In the genomic region with DNA sequence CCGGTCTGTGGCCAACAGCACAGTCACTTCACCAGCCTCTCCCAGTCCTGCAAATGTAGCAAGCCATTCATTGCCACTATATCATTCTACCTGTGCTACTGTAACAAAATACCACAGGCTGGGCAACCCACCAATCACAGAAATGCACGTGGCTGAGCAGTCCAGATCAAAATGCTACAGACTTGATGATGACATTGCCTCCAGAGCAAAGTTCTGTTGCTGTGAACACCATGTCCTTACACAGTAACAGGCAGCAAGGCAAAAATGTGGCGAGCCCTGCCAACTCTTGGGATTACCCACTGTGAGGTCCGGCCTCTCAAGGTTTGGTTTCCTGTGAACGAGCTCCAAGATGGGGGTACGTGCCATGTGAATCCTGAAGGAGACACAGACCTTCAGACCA, we compare ENCODE assay signal across 41 mouse cellular contexts. TPM values are rescaled to one million over a fixed set of nuclear protein-coding genes. Genes with fewer than 3 reads are reported as not detected.
"Had no signal": no experiment of that assay in that cellular context is flagged by ENCODE, and none has a peak within 500 bp of the region (broad histone marks: within the 10 kb centered on the region; RNA-seq: fewer than 3 reads in every experiment).

No protein-coding gene starts in this region.

- H3K9me3 ChIP-seq: limb, embryonic 10.5 days; limb, embryonic 12.5 days; limb, embryonic 13.5 days; limb, embryonic 15.5 days; liver, embryonic 13.5 days; liver, embryonic 15.5 days; lung, embryonic 15.5 days; megakaryocyte, embryonic 14.5 days; midbrain, embryonic 10.5 days; midbrain, embryonic 12.5 days; midbrain, embryonic 13.5 days; midbrain, embryonic 15.5 days; neural tube, embryonic 12.5 days had no signal

- H3K27ac ChIP-seq: left cerebral cortex, adult 2 months; limb, embryonic 10.5 days; limb, embryonic 12.5 days; limb, embryonic 13.5 days; limb, embryonic 15.5 days; liver, embryonic 13.5 days; liver, embryonic 14.5 days; liver, embryonic 15.5 days; lung, embryonic 15.5 days; macrophage; midbrain, embryonic 10.5 days; midbrain, embryonic 12.5 days; midbrain, embryonic 13.5 days; midbrain, embryonic 15.5 days; neural tube, embryonic 12.5 days had no signal

- H3K4me3 ChIP-seq: left cerebral cortex, adult 2 months; limb, embryonic 10.5 days; limb, embryonic 12.5 days; limb, embryonic 13.5 days; limb, embryonic 15.5 days; liver, embryonic 13.5 days; liver, embryonic 15.5 days; lung, embryonic 15.5 days; megakaryocyte, embryonic 14.5 days; midbrain, embryonic 10.5 days; midbrain, embryonic 12.5 days; midbrain, embryonic 13.5 days; midbrain, embryonic 15.5 days; myocyte; neural tube, embryonic 12.5 days had no signal

- H3K4me2 ChIP-seq: limb, embryonic 12.5 days; limb, embryonic 13.5 days; limb, embryonic 15.5 days; liver, embryonic 11.5 days; liver, embryonic 13.5 days; liver, embryonic 15.5 days; lung, embryonic 14.5 days; lung, embryonic 15.5 days; midbrain, embryonic 11.5 days; midbrain, embryonic 12.5 days; midbrain, embryonic 13.5 days; midbrain, embryonic 15.5 days; neural tube, embryonic 12.5 days had no signal

- ATAC-seq: lung, postnatal 0 days; midbrain, embryonic 13.5 days; midbrain, embryonic 15.5 days; midbrain, embryonic 16.5 days had no signal

- H3K4me1 ChIP-seq: liver, embryonic 15.5 days had no signal

- DNase-seq: left cerebral cortex, postnatal 4 days; liver, embryonic 13.5 days; lung, adult 18-20 months; lung, adult 2 months; lung, embryonic 14.5 days; lung, postnatal 10 days; lung, postnatal 14 days; lung, postnatal 36 days; lung, postnatal 4 days; midbrain, embryonic 14.5 days had no signal

- H3K27me3 ChIP-seq: limb, embryonic 13.5 days; liver, embryonic 15.5 days; lung, embryonic 15.5 days; midbrain, embryonic 15.5 days had no signal

- H3K9ac ChIP-seq: limb, embryonic 12.5 days; limb, embryonic 13.5 days; limb, embryonic 15.5 days; liver, embryonic 13.5 days; liver, embryonic 14.5 days; liver, embryonic 15.5 days; lung, embryonic 14.5 days; lung, embryonic 15.5 days; midbrain, embryonic 12.5 days; midbrain, embryonic 13.5 days; midbrain, embryonic 15.5 days; neural tube, embryonic 12.5 days had no signal

- H3K36me3 ChIP-seq: limb, embryonic 10.5 days; limb, embryonic 12.5 days; limb, embryonic 13.5 days; limb, embryonic 15.5 days; liver, embryonic 13.5 days; liver, embryonic 15.5 days; lung, embryonic 15.5 days; midbrain, embryonic 10.5 days; midbrain, embryonic 12.5 days; midbrain, embryonic 13.5 days; midbrain, embryonic 15.5 days; neural tube, embryonic 12.5 days had no signal

RNA-seq across cellular contexts. Expression of a gene that starts 19.4 kb away (rescaled TPM):
- total RNA-seq: left cerebral cortex, adult 18-20 months; left cerebral cortex, adult 2 months; left cerebral cortex, postnatal 10 days; left cerebral cortex, postnatal 25 days; left cerebral cortex, postnatal 36 days; left cerebral cortex, postnatal 4 days; megakaryocyte progenitor cell, adult 5-6 weeks; megakaryocyte, adult 5-6 weeks; megakaryocyte-erythroid progenitor cell, adult 5-6 weeks; midbrain, postnatal 0 days; monocyte, adult 5-6 weeks had no signal
- polyA plus RNA-seq: limb, embryonic 10.5 days; limb, embryonic 11.5 days; limb, embryonic 12.5 days; limb, embryonic 13.5 days; limb, embryonic 15.5 days; liver, embryonic 11.5 days; liver, embryonic 13.5 days; liver, embryonic 15.5 days; lung, embryonic 14.5 days; lung, embryonic 15.5 days; macrophage; midbrain, embryonic 11.5 days; midbrain, embryonic 13.5 days; midbrain, embryonic 14.5 days; myocyte; neural tube, embryonic 11.5 days had no signal
